Mouse (Mus musculus) CD4-positive, CD25-positive, alpha-beta regulatory T cell (primary cell): ENCODE data around the gene Prune2. TPM values are rescaled to one million over a fixed set of nuclear protein-coding genes. Genes with fewer than 3 reads are reported as not detected.

Source experiments
- polyA plus RNA-seq: library from polyadenylated mRNA; unstranded; fragments of 100-300 nt; shearing (Covaris generic); gene quantifications from one replicate; pipeline ENCODE4 v1.2.1, GENCODE M21; 2017

The Prune2 gene
- polyA plus RNA-seq: 0.13 TPM

GRCm38 (mm10) chr19:16955613-16956271 is at the start of gene Prune2:
Gene Prune2 (plus strand): TSS chr19:16956118.

Other genes starting within 250 kb of the Prune2 start
- gene Vps13a, start 175.2 kb upstream of the Prune2 start, polyA plus RNA-seq: 44.4 TPM
- not detected for gene Foxb2, start 82.3 kb upstream of the Prune2 start, polyA plus RNA-seq